Mouse (Mus musculus): Measurements from ENCODE around the gene Fam229b.
A peak's percentile ranks its signal among the peaks of the same experiment; 100 is the strongest.

The Fam229b gene

DNA sequence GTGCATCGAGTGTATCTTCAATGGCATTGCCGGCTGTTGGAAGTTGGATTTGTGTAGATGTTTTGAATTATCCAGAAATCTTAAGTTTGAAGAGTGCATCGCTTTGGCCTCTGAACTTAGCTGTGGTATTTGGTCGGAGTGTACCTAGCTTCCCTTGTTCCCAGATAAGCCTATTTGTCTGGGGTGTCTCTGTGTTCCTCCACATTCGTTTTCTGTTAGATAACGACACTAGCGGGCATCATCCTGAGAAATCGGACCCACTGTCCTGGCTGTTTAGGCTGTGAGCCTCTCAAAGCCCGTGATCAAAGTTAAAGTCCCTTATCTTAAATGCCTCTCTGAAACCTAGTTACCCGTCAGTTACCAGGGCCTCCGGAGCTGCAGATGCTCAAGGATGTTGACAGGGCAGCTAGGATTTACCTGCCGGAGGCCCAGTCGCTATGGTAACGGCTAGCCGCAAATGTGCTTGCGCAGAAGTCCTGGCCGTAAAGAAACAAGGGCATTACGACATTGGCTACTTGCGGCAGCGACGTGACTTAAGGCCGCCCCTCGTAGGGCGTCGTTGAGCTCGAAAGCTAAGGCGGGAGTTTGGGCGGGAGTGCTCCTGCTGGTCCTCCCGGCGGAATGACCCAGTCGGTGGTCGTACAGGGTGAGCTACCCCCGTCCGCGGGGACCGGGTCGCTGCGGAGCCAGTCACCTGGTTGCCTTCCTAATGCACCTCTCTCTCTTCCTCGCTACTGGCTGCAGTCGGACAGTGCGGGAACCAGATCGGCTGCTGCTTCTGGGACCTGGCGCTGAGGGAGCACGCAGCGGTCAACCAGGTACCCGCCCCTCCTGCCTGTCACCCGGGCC lies at the start of gene Fam229b, which contains the start of gene Tube1:
Fam229b (minus strand) TSS at position 453 of the 849 bp plus-strand sequence.
Tube1 (plus strand) TSS at position 515 of the 849 bp plus-strand sequence.
- peak; percentile 96 for DNase-seq

DNA sequence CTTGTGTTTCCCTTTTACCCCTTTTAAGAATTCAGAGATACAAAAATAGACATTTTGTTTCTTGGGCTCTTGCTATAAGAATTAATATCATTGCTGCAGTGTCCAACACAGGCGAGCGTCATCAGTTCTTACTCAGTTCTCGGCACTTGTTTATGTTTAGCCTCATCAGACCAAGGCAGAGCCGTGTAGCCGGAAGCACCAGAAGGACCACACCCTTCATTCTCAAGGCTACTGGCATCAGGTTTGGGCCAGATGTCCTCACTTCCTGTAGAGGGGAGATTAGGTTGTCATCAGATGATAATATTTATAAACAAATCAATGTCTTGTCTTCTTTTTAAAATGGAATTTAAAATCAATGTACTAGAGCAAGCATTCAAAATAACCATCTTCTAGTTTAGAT lies 43.3 kb upstream of the Fam229b start:
- peak; percentile 56 for DNase-seq

DNA sequence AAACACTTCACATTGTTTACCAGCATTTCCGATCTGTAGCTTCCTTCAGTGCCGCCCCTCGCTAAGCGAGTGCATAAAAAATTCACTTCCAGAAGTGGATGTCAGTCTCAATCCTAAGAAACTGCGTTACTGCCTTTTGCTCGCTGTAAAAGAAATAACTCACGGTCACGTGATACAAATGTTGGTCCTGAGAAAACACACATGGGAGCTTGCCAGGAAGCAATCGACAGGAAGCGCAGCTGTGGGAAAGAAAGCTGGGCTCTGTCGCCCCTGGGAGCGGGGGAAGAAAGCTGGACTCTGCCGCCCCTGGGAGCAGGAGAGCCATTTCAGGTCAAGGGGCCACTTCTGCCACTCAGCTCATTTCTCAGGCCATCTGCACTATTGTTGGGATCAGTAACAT lies 39.4 kb upstream of the Fam229b start:
- peak; percentile 68 for DNase-seq

DNA sequence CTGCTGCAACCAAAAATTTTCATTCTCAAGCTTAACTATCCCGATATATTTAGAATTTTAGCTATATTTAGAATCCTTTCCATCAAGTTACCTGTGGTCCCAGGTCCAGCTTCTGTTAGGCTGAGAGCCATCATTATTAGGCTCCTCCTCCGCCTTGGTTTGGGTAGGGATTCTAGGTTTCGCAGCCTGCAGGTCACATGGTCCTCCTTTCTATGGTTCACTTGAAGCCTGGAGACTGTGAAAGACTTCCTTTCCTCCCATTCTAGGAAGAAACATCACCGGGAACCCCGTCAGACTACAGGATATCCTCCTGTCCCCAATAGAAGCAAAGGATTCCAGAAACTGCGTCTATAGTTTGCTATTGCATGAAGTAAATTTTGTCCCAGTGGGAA lies 38.8 kb upstream of the Fam229b start:
- no peak for DNase-seq

DNA sequence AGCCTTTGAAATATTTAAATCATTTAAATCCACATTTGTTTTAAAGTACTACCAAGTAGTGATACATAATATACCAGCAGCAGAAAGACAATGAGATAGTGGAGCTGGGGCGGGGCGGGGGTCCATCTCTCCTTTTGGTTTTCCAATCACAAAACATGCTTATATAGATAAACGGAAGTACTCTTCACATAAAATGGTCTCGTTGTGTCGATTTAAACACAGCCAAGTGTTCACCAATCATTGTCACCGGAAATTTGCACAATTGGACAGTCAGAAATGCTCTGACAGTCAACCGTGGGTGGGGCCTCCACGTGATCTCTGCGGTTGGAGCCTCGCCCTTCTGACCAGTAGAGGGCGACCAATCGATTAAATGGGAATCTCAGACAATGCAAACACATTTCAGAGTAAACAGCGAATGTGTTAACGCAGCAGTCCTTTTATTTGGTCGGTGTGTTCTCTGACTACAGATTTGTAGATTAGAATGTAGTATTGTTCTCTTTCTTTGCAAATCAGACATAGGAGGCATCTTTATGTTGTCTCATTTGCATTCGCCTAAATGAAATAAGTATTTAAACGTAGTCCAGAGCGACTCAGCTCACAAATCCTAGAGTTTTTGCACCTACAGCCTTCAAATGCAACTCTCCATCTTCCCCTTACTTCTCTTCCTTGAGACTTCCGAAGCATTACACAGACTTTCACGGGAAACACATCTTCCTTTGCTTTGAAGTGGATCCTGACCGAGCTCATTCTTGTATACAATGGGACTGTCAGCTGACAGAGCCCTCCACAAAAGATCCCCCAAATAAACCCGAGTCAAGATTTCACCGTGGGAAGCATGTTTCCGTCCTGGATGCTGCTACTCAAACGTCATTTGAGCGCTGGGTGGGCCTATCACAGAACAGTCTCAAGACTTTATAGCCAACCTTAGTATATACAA lies 38.2 kb upstream of the Fam229b start:
- peak; percentile 96 for DNase-seq

DNA sequence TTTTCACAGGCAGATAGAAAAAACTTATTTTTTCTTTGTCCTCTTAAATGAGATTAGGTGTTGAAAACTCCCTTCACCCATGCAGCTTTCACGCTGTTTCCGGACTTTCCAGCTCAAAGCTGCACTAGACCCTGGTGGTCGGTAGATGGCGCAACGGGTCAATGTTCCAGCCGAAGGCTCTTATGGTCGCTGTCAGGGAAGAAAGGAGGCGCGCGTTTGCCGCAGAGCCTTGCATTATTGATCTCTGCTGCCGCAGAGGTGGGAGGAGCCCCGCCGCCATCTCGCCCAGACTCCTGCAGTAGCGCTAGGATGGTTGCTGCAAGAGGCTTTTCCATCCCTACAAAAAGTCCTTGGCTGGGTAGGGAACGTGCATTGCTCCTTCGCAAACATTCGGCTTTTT lies 37.4 kb upstream of the Fam229b start:
- DNase-seq: peak; percentile 96

DNA sequence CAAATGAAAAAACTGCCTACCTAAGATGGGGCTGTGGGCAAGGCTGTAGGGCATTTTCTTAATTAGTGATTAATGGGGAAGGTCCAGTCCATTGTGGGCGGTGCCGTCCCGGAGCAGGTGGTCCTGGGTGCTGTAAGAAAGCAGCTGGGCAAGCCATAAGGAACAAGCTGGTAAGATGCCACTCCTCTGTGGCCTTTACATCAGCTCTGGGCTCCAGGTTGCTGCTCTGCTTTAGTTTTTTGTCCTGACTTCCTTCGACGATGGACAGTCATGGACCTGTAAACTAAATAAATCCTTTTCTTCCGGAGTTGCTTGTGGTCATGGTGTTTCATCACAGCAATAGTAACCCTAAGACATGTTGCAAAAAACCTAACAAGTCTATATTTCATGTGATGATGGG lies 37.0 kb upstream of the Fam229b start:
- DNase-seq: no peak

DNA sequence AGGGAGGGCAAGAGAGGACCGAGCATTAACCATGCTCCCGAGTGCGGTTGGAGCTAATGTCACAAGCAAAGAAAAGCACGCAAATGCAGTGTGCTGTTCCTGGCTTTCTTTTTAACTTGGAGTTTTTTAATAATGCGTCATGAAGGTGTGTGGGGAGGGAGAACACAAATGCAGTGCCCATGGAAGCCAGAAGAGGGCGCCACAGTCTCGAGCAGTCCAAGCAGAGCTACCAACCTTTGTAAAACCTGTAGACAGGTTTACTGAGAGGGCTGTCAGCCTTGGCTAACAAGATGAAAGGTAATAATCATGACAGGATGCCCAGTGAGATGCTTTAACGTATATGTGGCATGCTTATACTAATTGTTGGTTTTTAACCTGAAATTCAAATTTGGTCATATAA lies 36.5 kb upstream of the Fam229b start:
- DNase-seq: peak; percentile 80

DNA sequence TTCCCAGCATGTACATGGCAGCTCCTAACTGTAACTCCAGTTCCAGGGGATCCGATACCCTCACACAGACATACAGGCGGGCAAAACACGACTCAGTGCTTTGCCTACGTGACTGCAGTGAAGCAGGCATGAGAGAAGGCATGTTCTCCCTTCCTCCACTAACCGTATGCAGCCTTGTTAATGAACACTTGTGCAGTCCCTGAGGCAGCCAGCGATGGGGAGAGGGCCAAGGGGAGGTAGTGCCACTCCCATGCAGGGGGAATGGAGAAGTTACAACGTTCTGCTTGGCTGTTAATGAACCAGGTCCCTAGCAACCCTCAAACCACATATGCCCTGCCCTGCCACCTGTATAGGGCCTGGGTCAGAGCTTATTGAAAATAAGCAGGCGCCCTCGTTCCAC lies 35.9 kb upstream of the Fam229b start:
- DNase-seq: no peak

DNA sequence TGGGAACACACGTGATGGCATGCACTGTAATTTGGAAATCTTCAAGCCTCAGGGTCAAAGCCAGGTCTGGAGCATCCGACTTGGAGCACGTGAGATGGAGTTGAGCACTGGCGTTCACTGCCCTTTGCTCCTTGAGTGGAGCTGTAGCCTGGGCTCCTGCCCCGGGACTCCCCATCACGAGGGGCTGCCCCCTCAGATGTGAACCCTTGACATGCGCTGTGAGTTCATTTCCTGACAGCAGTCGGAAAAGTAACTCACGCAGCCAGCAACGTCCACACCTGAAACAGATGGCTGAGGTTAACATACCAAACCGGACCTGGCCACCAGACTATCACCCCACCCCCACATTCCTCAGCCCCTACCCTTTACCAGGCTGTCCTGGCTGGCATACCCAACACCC lies 33.9 kb upstream of the Fam229b start:
- DNase-seq: no peak

DNA sequence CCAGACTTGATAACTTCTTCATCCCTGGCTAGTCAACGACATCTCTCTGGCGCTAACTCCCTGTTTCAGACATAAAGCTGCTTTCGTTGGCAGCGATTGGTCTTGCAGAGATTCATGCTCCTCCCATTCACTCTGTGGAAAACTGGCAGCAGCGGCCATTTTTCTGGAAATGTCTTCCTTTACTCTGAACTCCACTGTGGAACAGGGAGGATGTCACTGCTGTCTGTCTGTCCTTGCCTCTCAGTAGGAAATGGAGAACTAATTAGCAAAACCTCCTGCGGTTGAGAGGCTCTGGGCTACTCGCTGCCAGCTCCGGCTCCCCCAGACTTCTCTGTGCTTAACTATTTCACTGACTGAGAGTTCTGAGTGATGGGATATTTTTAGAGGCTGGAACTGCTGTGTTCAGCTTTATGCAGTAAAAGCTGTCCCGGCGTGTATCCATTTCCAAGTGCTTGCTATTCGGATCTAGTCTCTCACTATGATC lies 32.0 kb upstream of the Fam229b start:
- peak; percentile 39 for DNase-seq

DNA sequence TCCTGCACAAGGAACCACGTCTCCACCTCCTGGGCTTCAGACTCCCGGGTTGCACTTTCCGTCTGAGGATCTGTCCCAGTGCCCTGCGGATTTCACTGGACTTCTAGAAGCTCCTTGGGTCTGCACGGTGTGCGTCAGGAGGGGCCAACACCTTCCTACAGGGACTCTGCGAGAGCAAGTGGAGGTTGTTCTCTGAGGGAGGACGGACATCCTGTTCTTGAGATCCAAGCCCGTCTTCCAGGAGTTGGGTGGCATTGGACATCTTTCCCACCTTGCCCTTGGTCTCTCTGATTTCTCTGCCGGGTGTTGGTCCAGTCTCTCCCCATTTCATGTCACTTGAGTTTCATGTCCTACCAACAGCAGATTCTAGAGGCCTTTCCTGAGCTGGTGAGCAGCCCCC lies 30.0 kb upstream of the Fam229b start, which contains the start of gene Ccn6:
Ccn6 (minus strand) TSS at position 101 of the 400 bp plus-strand sequence.
- DNase-seq: no peak

DNA sequence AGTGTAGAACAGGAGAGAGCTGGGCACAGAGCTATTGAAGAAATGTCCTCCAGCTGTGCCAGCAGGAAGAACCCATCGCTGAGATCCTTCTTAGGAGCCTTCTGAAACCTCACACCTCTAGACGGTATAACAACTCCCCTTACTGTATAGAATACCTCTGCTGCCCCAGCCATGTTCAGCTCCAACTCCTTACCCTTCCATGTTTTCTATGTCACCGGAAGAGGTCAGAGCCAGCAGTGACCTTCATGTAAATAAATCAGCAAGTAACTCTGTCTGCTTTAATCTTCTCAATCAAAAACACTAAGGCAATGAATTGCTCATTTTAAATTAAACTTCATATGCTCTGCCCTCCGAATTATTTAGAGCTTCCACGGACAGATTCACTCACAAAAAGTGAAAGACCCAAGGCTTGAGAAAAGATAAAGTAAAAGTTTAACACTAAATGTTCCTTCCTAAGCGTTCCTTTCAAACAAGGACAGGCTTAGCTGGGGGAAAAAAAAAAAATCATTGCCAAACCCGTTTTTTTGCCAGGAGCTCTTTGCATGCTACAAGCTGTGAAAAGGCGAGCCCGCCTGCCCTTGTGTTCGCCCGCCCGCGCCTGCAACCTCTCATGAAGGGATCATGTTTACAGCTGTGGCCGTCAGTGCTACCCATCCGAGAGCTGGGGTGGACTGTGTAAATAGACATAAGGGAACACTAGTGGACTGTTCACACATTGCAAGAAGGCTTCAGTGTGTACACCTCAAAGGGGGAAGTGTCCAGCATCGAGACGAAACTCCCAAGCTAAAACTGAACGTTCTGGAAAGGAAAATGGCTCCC lies 29.2 kb upstream of the Fam229b start:
- no peak for DNase-seq

DNA sequence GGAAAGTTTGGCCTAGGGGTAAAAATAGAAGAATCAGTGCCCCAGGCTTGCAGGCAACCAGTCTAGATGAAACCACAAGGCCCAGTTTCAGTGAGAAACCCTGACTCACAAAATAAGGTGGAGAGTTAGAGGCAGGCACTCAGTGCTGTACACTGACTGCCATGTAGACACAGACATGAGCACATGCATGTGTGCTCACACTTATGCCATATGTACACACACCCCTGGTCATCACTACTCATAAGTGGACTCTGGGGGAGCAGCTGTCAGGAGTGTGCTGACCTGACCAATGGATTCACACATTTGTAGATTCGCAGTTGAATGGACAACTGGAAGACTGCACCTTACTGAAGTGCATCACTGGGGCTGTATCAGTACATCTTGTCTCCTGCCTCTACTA lies 27.7 kb upstream of the Fam229b start:
- DNase-seq: no peak

DNA sequence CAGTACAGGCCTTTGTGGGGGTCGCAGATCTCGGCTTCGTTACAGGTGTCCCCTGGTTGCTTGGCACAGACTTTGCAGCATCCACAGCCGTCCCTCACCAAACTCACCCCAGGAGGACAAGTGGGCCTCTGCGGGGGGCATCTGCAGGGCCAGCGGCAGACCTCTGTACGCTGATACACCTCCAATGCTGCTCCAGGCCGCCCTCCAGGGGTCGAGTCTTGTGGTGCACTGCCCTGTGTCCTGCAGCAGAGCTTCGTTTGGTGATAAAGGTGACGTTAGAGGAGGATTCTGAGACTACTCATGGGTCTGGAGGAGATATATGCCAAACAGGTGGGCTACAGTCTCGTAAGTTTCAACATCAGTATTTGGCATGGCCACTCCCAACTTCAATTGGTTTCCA lies 24.6 kb upstream of the Fam229b start:
- DNase-seq: no peak

DNA sequence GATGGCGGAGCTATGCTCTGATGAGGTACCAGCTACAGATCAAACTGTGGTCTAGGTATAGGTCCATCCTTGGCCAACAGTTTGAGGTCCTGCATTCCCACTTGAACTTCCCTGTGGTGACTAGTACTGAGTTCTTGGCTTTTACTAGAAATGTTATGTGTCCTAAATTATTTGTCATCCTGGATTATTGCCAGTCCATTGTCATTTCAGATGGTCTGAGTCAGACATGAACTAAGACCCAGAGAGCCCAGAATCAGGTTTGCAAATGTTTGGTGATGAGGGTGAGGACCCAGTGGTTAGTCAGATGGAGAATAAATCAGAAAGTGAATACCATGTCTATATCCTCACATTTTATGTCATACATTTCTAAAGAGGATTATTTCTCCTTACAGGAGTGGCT lies 23.6 kb upstream of the Fam229b start:
- DNase-seq: no peak

DNA sequence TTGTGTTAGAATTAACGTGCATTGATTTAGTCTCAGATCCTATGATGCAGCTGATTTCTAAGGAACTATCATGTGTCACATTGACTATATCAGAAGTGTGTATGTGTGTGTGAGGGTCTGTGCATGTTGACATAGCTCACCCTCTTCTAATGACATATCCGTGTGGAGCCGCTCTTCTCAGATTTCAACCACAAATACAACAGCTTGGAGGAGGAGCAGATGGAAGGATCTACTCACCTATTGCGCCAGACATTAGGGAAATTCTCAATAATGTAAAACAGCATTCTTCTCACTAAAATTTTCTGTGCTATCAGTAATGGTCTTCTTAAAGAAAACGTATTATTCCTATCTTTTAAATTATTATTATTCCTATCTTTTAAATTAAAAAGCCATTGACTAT lies 23.0 kb upstream of the Fam229b start:
- no peak for DNase-seq

DNA sequence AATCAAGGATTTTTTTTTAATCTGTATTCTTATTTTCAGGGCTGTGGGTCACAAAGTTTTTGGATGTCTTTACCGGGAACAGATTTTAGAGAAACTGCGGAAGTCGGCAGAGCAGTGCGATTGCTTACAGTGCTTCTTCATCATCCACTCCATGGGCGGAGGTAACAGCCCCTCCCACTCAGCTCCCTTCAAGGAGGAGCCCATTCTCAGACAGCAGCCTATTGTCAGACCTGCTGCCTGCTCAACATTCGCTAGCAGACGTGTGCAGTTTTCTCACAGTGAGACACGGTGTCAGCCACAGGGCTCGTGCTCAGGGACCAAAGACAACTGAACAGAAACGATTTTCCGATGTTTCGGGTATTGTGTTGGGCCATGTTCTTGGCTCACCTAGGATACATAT lies 8.5 kb upstream of the Fam229b start:
- no peak for DNase-seq

DNA sequence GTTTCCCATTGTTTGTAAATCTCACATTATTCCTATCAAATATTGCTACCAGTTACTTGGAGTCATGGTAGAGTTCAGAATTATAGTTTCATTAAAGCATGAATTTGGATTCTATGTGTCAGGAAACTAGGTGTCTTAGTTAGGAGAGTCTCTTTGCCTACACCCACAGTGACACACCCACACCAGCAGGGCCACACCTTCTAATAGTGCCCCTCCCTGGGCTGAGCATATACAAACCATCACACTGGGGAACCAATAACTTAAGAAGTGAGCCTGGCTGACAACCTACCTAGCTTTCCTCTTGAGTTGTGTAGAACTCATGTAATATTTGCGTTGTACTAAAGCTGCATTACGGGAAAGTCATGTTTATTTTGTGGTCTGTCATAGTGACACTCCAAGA lies 7.7 kb upstream of the Fam229b start:
- no peak for DNase-seq

DNA sequence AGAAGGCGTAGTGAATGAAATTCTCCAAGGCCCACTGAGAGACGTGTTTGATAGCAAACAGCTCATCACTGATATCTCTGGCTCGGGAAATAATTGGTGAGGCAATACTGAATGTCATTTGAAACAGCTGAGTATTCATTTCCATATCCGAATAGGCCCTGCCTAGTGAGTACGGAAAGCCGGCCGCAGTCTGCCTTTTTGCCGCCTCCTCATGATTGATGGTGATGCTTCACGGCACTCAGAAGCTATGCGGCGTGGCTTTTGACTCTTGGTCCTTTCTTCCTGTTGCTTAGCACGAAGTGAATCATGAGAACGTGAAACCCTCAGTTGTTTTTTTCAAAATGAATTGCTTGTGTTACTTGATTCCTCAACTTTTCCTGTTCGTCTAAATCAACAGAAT lies 7.1 kb upstream of the Fam229b start:
- DNase-seq: no peak

DNA sequence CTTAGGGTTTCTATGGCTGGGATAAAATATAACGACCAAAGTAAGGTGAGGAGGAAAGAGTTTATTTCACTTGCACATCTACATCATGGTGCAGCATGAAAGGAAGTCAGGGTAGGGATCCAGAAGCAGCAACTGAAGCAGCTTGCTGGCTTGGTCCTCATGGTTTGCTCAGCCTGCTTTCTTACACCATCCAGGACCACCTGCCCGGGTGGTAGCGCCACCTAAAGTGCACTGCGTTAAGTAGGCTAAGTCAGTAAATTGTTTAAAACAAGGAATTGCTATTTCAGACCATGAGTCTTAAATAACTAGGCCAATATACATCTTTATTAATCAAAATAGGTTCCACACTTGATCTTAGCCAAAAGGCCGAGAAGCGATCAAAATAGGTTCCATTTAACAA lies 5.0 kb upstream of the Fam229b start:
- DNase-seq: no peak

DNA sequence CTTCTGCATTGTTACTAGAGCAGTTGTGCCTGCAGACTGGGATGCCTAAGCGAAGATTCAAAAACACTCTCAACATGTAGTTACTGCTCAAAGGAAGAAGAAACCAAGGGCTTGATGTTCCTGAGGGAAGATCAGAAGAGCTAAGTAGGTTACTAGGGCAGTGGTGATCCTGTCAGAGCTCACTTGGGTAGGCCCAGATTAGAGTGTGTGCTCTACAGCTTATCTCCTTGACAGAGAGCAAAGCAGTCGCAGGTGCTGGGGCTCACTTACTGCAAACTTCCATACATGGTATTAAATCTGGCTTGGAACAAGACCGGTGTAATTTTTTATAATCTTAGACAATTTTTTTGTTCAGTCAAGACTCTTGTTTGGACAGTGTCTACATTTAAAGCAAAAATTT lies 4.1 kb upstream of the Fam229b start:
- DNase-seq: no peak

DNA sequence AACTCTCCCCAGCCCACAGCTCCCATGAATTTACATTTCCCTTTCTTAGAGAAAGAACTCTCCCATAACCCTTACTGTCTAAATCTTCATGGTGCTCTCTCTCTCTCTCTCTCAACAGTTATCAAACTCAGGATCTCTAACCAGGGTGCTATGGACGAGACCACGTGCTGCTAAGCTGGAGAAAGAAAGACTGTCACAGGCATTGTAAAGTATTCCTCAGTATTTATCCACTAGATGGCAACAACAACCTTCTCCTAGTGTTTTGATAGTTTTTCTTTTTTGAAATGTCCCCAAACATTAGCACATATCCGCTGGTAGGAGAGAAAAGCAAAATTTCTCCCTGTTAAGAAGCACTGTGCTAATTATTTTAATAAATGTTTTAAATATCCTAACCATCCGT lies 12.3 kb downstream of the Fam229b start:
- DNase-seq: no peak

Measured in lung, postnatal 36 days (tissue).